Mouse (Mus musculus) 3134 (cell line): ENCODE measurements at regions not wholly inside any gene's neighbourhood (a gene's known extent, or its start where the extent isn't known, plus 50 kb on each side); places are given as distances from the start of the nearest gene placed in this dataset.
"Not testable (repeated sequence)": the region's sequence is repeated elsewhere in the genome, so short reads cannot be mapped to it uniquely, and the experiment has no call there.

Experiments used
- DNase-seq: peaks from one replicate; pipeline ENCODE4 v3.0.0-alpha.2; 2011; ENCODE audit warnings: low spot score; ENCODE audit not compliant: insufficient read length; ENCODE audit errors: extremely low read depth

DNA sequence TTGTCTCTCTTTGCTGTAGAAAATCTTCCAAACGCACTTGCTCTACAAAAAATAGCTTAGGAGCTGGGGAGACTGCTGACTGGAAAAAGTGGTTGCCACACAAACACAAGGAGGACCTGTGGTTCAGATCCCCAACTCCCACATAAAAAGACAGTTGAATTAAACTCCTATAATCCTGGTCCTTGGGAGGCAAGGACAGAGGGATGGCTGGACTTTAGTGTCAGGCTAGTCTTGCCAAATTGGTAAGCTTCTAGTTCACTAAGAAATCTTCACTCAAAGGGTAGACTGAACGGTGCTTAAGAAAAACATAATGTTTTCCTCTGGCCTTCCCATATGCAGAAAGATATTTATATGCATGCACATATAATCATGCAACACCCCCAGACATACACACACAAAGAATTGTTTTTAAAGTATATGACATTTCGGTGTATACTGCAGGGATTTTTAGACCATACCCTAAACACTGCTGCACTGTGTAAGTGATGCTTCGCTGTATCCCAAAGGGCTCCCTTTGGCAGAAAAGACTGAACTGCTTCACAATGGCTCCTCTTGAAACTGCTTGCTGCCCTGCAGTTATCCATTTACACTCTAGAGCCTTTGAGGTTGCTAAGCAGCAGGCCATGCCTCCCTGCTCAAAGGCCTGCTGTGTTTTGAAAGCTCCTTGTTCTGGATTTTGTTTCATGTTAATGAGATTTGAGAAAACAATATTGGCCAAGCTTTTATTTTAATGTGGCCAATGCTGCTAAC lies 1299.3 kb downstream of the Zfp704 start:
- DNase-seq = no peak

DNA sequence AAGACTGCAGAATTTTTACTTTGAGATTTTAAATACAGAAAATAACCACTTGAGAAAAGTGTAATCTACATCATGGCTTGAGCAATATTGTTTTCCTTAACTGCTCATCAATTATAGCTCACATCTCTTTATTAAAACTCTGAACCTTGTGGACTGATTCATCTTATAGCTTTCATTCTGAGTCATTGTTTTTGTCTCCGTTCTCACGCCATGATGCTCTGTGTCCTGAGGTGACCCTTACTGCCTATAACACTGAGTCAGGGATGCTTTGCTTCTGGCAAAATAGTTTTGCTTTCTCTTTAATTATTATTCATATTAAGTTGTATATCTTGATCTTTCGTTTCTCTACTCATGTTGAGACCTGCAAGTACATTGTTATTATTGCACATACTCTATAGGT lies 1302.6 kb downstream of the Zfp704 start:
- no peak for DNase-seq

DNA sequence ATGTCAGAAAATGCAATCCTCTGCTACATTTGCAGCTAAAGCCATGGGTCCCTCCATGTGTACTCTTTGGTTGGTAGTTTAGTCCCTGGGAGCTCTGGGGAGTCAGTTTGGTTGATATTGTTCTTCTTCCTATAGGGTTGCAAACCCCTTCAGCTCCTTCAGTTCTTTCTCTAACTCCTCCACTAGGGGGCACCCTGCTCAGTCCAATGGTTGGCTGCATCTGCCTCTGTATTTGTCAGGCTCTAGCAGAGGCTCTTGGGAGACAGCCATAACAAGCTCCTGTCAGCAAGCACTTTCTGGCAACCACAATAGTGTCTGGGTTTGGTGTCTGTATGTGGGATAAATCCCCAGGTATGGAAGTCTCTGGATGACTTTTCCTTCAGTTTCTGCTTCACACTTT lies 1305.1 kb downstream of the Zfp704 start:
- no peak for DNase-seq

DNA sequence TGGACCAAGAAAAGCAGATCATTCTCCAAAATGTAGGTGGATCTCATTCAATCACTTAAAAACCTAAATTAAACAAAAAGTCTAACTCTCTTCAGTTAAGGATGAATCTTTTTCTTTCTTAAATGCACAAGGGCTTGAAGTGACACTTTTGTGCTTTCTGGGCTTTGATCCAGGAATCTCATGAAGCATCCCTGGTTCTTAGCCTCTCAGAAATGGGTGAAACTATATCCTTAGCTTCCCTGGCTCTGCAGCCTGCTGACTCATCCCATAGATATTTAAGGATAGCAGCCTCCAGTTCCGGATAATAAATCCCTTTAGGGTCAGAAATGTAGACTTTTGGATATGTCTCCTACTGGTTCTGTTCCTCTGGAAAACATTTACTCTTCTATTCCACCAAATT lies 1316.8 kb downstream of the Zfp704 start:
- DNase-seq = peak; percentile 50

DNA sequence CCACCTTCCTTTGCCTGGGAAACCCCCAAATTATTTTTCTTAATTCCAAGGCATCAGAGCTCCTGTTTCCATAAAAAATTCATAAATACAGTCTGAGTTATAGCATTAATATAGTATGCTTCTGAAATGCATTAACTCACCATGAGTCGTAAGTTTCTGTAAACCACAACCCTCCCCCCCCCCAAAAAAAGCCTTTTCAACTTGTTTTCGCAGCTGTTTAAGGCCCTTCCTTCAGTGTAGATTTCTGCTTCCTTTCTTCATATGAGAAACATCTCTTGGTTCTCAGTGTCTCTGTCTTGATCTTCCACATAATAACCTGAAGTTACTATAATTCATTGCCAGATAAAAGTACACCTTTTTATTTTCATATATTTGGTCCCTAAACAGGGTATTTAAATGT lies 1320.3 kb downstream of the Zfp704 start:
- DNase-seq = no peak

DNA sequence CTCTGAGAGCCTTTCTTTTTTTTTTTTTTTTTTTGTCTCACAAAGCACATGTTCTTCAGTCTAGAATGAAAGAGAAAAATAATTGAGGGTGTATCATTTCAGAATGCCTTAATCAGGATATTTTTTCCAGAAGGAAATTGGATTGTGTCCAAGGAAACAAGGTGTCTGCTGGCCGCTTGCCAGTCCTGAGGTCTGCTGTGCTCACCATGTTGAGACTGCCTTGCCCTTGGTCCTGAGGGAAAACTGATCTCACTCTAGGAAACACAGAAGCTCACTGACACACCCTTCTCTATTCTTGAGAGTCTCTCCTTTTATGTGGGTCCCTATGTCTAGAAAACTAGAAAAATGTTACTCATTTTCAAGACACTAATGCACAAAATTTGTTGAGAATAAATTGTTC lies 1321.4 kb downstream of the Zfp704 start:
- no peak for DNase-seq

DNA sequence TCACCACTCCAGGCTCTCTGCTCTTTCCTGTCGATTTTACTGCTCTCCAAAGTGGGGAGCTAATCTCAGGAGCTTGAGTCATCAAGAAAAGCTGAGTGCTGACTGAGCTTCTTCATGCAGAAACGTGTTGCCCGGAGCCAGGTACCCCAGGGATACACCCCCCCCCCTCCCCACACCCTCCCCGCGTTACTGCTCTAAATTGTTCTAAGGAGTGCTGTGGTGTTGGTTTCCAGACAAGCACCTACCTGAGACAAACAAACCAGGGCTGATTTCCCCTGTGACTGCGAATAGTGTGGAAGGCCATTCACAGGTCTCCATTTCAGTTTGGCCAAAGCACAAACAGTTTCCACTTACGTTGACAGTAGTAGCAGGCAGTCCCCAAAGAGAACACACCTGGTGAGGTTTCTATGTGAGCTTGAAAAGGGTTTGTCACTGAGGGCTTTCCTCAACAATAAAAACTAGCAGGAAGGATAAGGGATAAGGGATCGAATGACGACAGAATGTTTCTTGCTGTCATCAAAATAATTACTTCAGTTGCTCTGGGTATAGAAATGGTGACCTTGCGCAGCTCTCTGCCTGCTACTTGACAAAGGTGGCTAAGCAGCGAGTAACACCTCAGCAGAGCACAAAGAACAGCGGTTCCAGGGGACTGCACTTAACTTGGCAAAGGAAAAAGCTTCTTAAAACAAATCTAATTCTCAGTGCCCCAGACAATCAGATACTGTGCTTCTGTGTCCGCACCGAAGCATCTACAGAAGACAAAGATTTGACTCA lies 1325.0 kb downstream of the Zfp704 start:
- DNase-seq = no peak

DNA sequence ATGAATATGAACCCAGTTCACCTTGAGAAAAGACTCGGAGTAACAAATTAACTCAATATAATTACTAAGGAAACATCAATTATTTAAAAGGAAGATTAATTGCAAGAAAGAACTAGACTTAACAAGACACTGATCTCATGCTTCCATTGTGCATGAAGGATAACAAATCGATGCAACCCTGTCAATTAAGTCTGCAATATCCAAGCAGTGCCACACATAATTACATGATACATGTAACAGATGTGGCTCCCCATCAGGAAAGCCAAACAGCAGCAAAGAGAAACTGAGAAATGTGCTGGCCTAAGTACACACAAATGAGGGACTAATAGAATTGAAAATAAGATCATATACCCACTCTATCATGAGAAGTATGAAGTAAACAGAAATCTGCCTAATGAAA lies 1327.5 kb downstream of the Zfp704 start:
- DNase-seq = no peak

DNA sequence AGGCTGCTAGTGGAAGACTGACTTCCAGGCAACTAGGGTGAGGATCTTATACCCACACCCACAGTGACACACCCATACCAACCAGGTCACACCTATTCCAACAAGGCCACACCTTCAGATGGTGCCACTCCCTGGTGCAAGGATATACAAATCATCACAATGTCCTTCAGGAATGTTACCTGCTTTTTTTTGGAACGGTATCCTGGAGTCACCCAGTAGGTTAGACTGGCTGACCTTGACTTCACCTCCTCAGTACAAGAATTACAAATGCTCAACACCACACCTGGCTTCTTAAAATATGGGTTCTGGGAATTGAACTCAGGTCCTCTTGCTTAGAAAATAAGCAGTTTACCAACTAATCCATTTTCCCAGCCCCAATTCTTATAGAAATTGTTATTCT lies 1333.2 kb downstream of the Zfp704 start:
- no peak for DNase-seq

DNA sequence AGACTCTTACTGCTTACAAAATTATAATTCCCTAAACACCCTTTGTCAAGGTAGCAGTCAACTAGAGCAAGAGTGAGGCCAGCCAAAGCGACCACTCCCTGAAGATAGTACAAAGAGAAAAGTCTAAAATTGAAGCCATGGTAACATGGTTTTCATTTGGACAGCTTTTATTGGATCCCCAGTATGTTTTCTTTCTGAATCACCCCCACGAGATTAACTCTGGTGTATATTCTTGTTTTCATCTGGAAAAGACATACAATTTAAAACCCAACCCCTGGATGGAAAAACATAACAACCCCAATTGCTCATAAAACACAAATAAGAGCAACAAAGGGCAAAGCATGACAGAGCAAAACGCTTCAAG lies 1339.0 kb downstream of the Zfp704 start:
- no peak for DNase-seq

DNA sequence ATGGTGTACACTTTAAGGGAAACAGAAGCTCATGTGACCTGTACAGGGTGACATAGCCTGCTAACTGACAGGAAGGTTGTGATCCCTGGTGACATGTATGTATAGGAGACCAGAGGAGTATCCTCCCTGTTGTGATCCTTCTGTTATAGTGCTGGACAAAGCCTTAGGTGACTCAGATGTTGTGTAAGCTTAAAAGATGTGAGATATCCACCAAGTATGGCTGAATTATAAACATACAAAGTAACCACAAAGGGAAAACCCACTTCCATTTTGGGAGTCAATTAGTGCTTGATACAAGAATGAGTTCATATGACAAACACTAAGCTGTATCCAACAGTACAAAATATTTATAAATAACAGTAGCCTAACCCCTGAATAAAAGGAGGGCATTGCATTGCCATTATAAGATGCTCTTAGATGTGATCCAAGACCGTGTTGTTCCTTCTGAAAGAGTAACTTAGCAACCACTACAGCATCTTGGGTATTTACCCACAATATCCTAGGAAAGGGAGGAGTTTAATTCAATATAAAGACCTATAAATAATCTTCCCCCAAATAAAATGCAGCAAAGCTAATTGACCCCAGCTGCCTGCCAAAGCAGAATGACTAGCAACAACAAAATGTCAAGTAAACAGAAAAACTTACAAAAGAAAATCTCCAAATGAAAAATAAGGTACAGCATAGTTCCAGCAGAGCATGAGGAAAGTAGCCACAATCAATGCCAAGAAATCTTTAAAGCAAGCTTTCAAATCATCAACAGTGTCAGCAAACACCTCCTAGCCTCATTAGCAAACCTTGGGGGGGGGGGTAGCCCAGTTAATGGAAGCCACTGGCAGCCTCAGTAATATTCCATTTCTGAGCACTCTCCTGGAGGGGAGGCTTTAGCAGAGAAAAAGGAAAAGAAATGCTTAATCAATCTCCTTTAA lies 1339.6 kb downstream of the Zfp704 start:
- DNase-seq = no peak

DNA sequence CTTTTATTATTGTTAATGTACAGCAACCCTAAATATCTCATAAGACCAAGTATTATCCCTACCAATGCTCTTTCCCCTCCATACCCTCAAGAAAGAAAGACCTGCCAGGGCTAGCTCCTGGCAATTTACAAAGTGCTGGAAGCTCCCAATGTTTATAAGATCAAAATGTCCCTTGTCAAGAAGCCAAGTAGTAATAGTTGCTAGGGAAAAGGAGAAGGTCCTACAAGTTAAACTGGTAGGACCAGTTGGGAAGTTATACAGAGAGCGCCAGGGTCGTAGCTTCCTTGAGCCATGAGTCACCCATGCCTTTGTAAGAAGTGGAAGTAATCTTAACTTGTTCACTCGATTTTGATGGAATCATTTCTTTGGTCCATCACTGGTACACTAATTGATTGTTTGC lies 1344.1 kb downstream of the Zfp704 start:
- DNase-seq = no peak

DNA sequence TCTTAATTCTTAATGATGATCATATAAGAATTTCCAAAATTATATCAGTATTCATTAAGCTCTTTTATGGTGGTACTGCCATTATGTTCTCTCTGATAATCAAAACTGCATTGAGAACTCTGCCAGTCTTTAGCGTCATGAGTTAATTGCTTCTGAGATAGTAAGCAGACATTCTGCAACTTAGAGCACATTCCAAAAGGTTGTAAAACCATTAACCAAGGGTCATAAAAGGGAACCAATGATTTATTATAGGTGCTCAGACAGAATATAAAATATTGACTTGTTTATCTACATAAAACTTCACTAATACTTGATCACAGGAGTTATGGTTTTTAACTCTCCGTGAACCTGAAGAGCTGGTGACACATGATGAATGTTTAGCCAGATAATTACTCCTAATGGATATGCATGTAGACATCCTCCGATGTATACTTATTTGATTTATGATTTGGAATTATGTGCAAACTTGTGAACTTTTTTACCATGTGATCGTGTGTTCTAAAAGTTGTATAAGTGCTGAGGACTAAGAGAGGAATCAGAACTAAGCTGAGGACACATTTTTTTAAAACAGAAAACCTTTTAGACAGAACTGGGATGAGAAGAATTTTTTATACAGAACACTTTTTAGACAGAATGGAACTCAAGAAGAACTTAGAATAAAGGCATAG lies 1345.4 kb downstream of the Zfp704 start:
- DNase-seq = no peak

DNA sequence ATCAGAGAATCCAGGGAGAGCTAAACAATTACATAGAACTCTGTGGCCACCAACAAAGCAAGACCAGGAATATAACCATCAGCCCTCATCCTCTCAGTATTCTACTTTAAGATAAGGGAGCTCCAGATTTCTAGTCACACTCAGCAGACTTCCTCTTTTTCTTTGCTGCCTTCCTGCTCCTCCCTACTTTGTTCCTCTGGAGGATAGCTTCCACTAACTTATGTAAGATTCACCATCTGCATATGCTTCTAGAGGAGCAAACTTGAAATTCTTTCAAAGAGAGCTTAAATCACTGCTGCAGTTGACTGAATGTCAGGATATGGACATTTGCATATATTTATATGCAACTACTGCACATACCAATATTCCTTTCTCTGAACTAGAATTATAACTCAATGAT lies 1352.6 kb downstream of the Zfp704 start:
- no peak for DNase-seq

DNA sequence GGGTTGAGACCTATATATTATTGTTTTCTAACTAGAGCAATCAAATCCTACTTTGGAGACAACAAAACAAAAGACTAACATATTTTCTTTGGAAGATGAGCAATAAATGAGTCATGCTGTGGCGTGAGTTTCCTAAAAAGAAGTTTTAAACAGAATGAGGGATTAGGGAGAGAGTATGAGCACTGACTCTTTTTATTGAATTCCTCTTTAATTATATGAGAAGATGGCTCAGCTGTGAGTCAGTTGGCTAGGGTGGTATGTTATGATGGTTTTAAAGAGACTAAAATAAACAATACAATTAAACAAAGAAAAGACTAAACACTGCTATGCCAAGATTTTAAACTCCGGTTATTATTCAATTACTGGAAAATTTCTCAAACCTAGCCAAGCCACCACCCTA lies 1357.6 kb downstream of the Zfp704 start:
- peak; percentile 3 for DNase-seq

DNA sequence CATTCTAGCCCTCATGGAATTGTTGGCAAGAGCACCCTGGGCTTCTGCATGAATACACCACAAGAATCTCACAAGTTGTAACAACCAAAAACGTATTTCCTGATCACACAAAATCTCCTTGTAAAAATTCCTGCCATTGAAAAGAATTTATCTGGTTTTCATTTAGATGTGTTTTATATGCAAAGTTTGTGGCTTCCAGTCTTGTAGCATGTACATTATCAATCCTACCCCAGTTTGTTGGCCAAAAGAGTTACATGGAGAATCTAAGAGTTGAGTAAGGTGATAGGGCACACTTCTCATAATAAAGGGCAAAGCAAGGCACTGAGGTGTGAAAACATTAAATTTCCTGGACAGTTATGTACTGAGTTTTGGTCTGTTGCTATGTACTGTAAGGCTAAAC lies 1361.0 kb downstream of the Zfp704 start:
- DNase-seq = no peak

DNA sequence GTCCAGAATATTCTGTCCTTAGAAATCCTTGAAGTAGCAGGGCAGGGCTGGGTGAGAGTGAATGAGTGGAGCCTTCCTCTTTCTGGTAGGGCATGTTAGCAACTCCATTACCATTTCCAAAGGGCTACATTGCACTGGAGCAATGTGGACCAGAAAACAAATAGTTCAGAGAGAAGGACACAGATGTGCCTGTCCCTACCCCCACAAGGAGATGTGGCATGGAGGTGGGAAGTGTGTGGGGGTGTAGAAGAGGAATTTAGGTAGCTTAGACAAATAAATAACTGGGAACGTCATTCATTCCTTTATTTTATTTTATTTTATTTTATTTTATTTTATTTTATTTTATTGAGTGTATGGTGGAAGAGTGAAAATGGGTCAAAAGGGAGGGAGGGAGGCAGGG lies 1364.1 kb downstream of the Zfp704 start:
- not testable (repeated sequence) for DNase-seq

DNA sequence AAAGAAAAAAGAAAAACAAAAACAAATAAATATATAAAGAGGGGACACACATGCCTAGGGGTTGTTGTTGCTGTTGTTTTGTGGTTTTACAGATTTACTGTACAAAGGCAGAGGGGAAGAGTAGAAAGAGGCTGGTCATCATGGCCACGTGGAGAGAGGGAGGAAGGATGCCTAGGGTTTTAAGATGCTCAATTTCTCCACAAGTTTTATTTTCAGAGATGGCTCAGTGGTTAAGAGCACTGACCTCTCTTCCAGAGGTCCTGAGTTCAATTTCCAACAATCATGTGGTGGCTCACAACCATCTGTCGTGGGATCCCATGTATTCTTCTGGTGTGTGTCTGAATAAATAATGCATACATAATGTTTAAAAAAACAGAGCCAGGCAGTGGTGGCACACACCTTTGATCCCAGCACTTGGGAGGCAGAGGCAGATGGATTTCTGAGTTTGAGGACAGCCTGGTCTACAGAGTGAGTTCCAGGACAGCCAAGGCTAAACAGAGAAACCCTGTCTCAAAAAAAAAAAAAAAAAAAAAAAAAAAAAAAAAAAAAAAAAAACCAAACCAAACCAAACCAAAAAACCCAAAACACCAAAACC lies 1364.6 kb downstream of the Zfp704 start:
- DNase-seq = peak; percentile 56

DNA sequence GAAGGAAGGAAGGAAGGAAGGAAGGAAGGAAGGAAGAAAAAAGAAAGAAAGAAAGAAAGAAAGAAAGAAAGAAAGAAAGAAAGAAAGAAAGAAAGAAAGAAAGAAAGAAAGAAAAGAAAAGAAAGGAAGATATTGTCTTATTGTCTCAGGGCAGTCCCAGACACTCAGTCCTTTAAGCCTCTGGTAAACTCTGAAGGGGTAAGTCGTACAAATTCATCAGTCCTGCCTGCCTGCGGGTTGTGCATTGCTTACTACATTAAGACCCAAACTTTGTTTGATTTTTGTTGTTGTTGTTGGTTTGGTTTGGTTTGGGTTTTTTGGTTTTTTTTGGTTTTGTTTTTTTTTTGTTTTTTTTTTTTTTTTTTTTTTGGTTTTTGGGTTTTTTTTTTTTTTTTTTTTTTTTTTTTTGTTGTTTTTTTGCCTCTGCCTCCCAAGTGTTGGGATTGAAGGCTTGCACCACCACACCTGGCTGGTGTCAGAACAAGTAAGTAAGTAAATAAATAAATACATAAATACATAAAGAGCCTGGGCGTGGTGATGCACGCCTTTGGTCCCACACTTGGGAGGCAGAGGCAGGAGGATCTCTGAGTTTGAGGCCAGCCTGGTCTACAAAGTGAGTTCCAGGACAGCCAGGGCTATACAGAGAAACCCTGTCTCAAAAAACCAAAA lies 1365.2 kb downstream of the Zfp704 start:
- not testable (repeated sequence) for DNase-seq
